Mouse (Mus musculus) olfactory bulb, adult 2 months (tissue): Measurements from ENCODE around the gene Acsf2.

Experiments used
- CTCF ChIP-seq: fragments of 200-500 bp; IDR thresholded peaks from 2 replicates; pipeline ENCODE4 v1.5.1; 2012; ENCODE audit warnings: low read depth, mild to moderate bottlenecking, low read length, moderate library complexity; ENCODE audit not compliant: insufficient read depth
- POLR2A ChIP-seq: fragments of 200-500 bp; IDR thresholded peaks from 2 replicates; pipeline ENCODE4 v1.6.1; 2012; ENCODE audit warnings: mild to moderate bottlenecking, low read depth, low read length, moderate library complexity; ENCODE audit not compliant: insufficient read depth

DNA sequence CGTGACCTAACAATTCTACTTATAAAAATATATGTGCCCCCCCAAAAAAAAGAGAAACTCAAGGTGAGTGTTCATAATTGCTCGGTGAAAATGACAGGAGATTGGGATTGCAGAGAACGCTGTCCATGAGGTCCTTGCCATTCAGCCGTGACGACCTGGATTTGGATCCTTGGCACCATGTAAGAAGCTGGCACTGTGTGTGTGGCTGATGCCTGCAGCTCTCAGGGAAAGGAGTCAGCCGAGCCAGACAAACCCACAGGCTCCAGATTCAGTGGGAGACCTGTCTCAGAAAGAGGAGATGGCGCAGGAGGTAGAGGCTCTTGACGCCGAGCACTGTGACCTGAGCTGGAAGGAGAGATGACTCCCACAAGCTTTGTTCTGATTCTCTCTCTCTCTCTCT, 25.3 kb downstream of the Acsf2 start:
- TF ChIP-seq CTCF (no peak), POLR2A (no peak)
